Mouse (Mus musculus): ENCODE measurements around the gene Hps3. TPM values are rescaled to one million over a fixed set of nuclear protein-coding genes. Genes with fewer than 3 reads are reported as not detected.

The Hps3 gene
- polyA plus RNA-seq, 1 experiment, result 41.6 TPM

DNA sequence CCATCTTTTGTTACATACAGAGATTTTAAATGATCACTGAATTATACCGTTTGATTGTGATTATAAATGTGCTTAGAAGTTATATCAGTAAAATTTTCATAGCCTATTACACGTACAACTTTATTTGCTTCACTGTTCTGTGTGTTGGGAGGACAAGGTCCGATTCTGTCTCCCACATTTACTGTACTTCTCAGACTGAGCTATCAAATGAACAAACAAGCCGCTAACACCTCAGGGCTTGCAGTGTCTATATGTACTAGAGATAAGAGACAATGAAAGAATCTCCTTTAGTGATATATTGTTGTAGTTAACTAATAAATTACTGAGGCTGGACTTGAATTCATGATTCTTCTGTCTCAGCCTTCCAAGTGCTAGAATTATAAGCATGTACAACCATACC, 27.8 kb downstream of the Hps3 start:
- Histone ChIP-seq H3K27me3 (ENCODE audit: control insufficient read depth, insufficient read depth, low read length) (no peaks in the 10 kb centered on the region), H3K27ac (ENCODE audit: control insufficient read depth, insufficient read depth, low read length) (no peak overlapping the region), H3K4me3 (ENCODE audit: control insufficient read depth, insufficient read depth, low read length) (no peak overlapping the region), H3K36me3 (ENCODE audit: control insufficient read depth, insufficient read depth, low read length) (peaks cover 7% of the 10 kb centered on the region), H3K4me1 (replicated peaks; ENCODE audit: control insufficient read depth, insufficient read depth, low read length) (no peaks in the 10 kb centered on the region)
- TF ChIP-seq CTCF (IDR thresholded peaks at IDR 0.05; ENCODE audit: borderline replicate concordance, control insufficient read depth, extremely low read depth, insufficient read depth, low read length, poor library complexity), result no peak
- no peak for TF ChIP-seq POLR2A (IDR thresholded peaks at IDR 0.05; ENCODE audit: control insufficient read depth, extremely low read depth, insufficient read depth, low read length, poor library complexity)
- no peak for DNase-seq
- 97% methylated on average over 4 of the region's 4 CpGs for WGBS

DNA sequence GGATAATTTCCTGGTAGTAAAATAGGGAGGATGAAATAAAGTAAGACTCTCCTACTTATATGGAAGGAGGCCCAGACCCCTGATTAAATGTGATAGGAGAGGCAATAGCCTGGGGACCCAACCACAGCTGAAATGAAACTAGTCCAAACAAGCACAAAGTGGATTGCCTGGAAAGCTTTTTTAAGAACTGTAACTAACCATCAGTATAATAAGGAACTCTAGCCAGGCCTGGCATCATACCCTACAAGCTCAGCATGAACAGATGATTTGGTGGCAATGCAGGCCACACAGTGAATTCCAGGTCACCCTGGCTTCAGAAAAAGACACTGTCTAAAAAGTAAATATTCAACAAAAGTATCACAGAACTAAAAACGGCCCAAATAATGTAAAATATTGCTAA, 29.5 kb downstream of the Hps3 start:
- no peak for TF ChIP-seq POLR2A (IDR thresholded peaks at IDR 0.05; ENCODE audit: control insufficient read depth, extremely low read depth, insufficient read depth, low read length, poor library complexity)
- TF ChIP-seq CTCF (IDR thresholded peaks at IDR 0.05; ENCODE audit: borderline replicate concordance, control insufficient read depth, extremely low read depth, insufficient read depth, low read length, poor library complexity), result no peak
- H3K27ac ChIP-seq (ENCODE audit: control insufficient read depth, insufficient read depth, low read length), result no peak overlapping the region
- 93% methylated on average over 1 of the region's 1 CpGs for WGBS
- peaks cover 4% of the 10 kb centered on the region for H3K36me3 ChIP-seq (ENCODE audit: control insufficient read depth, insufficient read depth, low read length)
- H3K4me3 ChIP-seq (ENCODE audit: control insufficient read depth, insufficient read depth, low read length), result no peak overlapping the region
- H3K4me1 ChIP-seq (replicated peaks; ENCODE audit: control insufficient read depth, insufficient read depth, low read length), result no peaks in the 10 kb centered on the region
- DNase-seq, result no peak
- no peaks in the 10 kb centered on the region for H3K27me3 ChIP-seq (ENCODE audit: control insufficient read depth, insufficient read depth, low read length)

DNA sequence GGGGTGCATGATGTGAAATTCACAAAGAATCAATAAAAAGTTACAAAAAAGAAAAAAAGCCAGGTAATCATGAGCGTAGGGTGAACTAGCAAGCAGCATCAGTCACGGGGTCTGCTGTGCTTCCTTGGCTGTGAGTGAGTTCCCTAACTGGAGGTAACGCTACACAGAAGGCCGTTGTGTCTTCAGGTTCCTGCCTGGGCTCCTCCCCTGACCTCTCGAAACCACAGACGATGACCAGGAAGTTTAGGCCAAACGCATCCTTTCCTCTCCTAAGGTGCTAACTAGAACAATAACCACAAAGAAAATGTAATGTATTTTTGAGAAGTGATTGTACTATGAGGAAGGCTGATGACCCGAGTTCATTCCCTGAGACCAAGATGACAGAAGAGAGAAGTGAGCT, 30.7 kb downstream of the Hps3 start:
- no peak overlapping the region for H3K4me3 ChIP-seq (ENCODE audit: control insufficient read depth, insufficient read depth, low read length)
- no peaks in the 10 kb centered on the region for H3K4me1 ChIP-seq (replicated peaks; ENCODE audit: control insufficient read depth, insufficient read depth, low read length)
- 61% methylated on average over 8 of the region's 8 CpGs for WGBS
- H3K27me3 ChIP-seq (ENCODE audit: control insufficient read depth, insufficient read depth, low read length), result no peaks in the 10 kb centered on the region
- H3K27ac ChIP-seq (ENCODE audit: control insufficient read depth, insufficient read depth, low read length), result no peak overlapping the region
- H3K36me3 ChIP-seq (ENCODE audit: control insufficient read depth, insufficient read depth, low read length), result peaks cover 2% of the 10 kb centered on the region; the same call in 1 of the 2 replicates
- TF ChIP-seq CTCF (IDR thresholded peaks at IDR 0.05; ENCODE audit: borderline replicate concordance, control insufficient read depth, extremely low read depth, insufficient read depth, low read length, poor library complexity), result no peak
- TF ChIP-seq POLR2A (IDR thresholded peaks at IDR 0.05; ENCODE audit: control insufficient read depth, extremely low read depth, insufficient read depth, low read length, poor library complexity), result no peak
- DNase-seq, result no peak

DNA sequence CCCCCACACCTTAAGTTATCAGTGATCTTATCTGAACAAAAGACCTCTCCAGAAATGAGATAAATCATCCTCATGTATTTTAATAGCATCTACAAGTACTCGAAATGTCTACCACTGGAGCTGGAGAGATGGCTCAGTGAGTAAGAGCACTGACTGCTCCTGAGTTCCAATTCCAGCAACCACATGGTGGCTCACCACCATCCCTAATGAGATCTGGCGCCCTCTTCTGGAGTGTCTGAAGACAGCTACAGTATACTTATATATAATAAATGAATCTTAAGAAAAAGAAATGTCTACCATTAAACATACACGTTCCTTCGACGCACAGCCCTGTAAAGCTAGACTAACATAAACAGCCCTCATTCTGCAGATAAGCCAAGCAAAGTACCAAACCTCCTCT, 32.3 kb downstream of the Hps3 start:
- Histone ChIP-seq H3K4me3 (ENCODE audit: control insufficient read depth, insufficient read depth, low read length) (no peak overlapping the region), H3K27me3 (ENCODE audit: control insufficient read depth, insufficient read depth, low read length) (no peaks in the 10 kb centered on the region), H3K4me1 (replicated peaks; ENCODE audit: control insufficient read depth, insufficient read depth, low read length) (no peaks in the 10 kb centered on the region), H3K36me3 (ENCODE audit: control insufficient read depth, insufficient read depth, low read length) (peaks cover 5% of the 10 kb centered on the region; the same call in 1 of the 2 replicates), H3K27ac (ENCODE audit: control insufficient read depth, insufficient read depth, low read length) (no peak overlapping the region)
- DNase-seq, result peak; percentile 15
- TF ChIP-seq CTCF (IDR thresholded peaks at IDR 0.05; ENCODE audit: borderline replicate concordance, control insufficient read depth, extremely low read depth, insufficient read depth, low read length, poor library complexity) (no peak), POLR2A (IDR thresholded peaks at IDR 0.05; ENCODE audit: control insufficient read depth, extremely low read depth, insufficient read depth, low read length, poor library complexity) (no peak)
- WGBS, result 88% methylated on average over 5 of the region's 5 CpGs

DNA sequence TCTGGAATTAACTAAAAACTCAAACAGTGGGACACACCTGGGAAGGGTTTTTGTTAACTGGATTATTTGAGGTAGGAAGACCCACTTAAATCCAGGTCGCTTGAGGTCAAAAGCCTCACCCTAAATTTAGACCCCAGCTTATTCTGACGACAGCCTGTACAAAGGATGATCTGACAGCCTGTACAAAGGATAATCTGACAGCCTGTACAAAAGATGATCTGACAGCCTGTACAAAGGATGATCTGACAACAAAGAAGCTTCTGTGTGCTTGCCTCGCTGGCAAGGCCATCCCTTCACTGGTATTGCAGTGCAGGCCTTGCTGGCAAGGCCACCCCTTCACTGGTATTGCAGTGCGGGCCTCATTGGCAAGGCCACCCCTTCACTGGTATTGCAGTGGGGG, 34.3 kb downstream of the Hps3 start:
- TF ChIP-seq CTCF (IDR thresholded peaks at IDR 0.05; ENCODE audit: borderline replicate concordance, control insufficient read depth, extremely low read depth, insufficient read depth, low read length, poor library complexity) (no peak), POLR2A (IDR thresholded peaks at IDR 0.05; ENCODE audit: control insufficient read depth, extremely low read depth, insufficient read depth, low read length, poor library complexity) (no peak)
- no peaks in the 10 kb centered on the region for H3K4me1 ChIP-seq (replicated peaks; ENCODE audit: control insufficient read depth, insufficient read depth, low read length)
- 94% methylated on average over 4 of the region's 4 CpGs for WGBS
- no peak overlapping the region for H3K27ac ChIP-seq (ENCODE audit: control insufficient read depth, insufficient read depth, low read length)
- H3K36me3 ChIP-seq (ENCODE audit: control insufficient read depth, insufficient read depth, low read length), result peaks cover 11% of the 10 kb centered on the region
- H3K4me3 ChIP-seq (ENCODE audit: control insufficient read depth, insufficient read depth, low read length), result no peak overlapping the region
- H3K27me3 ChIP-seq (ENCODE audit: control insufficient read depth, insufficient read depth, low read length), result no peaks in the 10 kb centered on the region
- DNase-seq, result no peak

DNA sequence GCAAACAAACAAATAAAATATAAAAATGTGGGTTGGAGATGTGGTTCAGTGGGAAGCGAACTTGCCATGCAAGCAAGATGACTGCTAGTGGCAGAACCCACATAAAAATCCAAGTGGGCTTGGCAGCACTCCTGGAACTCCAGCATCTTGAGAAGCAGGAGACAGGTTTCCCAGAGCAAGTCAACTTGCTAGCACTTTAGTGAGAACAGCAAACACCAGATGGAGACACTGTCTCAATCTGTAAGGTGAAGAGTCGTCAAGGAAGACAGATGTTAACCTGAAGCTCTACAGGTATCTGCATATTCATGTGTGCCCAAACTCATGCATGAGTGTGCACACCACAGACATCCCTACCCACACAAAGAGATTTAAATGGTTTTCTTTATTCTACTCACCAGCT, 35.6 kb downstream of the Hps3 start:
- H3K4me1 ChIP-seq (replicated peaks; ENCODE audit: control insufficient read depth, insufficient read depth, low read length), result no peaks in the 10 kb centered on the region
- no peaks in the 10 kb centered on the region for H3K27me3 ChIP-seq (ENCODE audit: control insufficient read depth, insufficient read depth, low read length)
- H3K4me3 ChIP-seq (ENCODE audit: control insufficient read depth, insufficient read depth, low read length), result no peak overlapping the region
- 96% methylated on average over 2 of the region's 2 CpGs for whole genome bisulfite sequencing
- DNase-seq, result no peak
- peaks cover 11% of the 10 kb centered on the region for H3K36me3 ChIP-seq (ENCODE audit: control insufficient read depth, insufficient read depth, low read length)
- no peak overlapping the region for H3K27ac ChIP-seq (ENCODE audit: control insufficient read depth, insufficient read depth, low read length)
- TF ChIP-seq POLR2A (IDR thresholded peaks at IDR 0.05; ENCODE audit: control insufficient read depth, extremely low read depth, insufficient read depth, low read length, poor library complexity) (no peak), CTCF (IDR thresholded peaks at IDR 0.05; ENCODE audit: borderline replicate concordance, control insufficient read depth, extremely low read depth, insufficient read depth, low read length, poor library complexity) (no peak)

DNA sequence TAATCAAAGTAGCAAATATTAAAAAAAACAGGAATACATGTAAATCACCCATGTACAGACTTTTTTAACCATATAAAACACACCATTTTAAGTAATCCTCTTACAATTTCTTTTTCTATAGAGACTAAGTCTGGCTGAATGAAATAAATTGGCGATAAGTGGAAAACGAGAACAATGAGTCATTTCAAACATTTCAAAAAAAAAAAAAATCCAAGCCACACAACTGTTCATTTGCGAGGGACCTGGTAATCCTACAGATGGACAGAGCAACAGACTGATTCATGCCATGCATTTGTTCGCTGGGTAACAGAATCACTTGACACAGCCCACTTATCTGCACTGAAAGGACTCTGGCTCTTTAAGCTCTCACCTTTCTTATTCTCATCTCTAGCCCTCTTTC, 42.7 kb downstream of the Hps3 start:
- no peak for TF ChIP-seq CTCF (IDR thresholded peaks at IDR 0.05; ENCODE audit: borderline replicate concordance, control insufficient read depth, extremely low read depth, insufficient read depth, low read length, poor library complexity)
- no peak for TF ChIP-seq POLR2A (IDR thresholded peaks at IDR 0.05; ENCODE audit: control insufficient read depth, extremely low read depth, insufficient read depth, low read length, poor library complexity)
- Histone ChIP-seq H3K4me3 (ENCODE audit: control insufficient read depth, insufficient read depth, low read length) (no peak overlapping the region), H3K27me3 (ENCODE audit: control insufficient read depth, insufficient read depth, low read length) (no peaks in the 10 kb centered on the region), H3K36me3 (ENCODE audit: control insufficient read depth, insufficient read depth, low read length) (peaks cover 6% of the 10 kb centered on the region), H3K27ac (ENCODE audit: control insufficient read depth, insufficient read depth, low read length) (no peak overlapping the region), H3K4me1 (replicated peaks; ENCODE audit: control insufficient read depth, insufficient read depth, low read length) (no peaks in the 10 kb centered on the region)
- no peak for DNase-seq
- 93% methylated on average over 4 of the region's 4 CpGs for WGBS
